Mouse (Mus musculus): Measurements from ENCODE around the gene Scamp4. TPM values are rescaled to one million over a fixed set of nuclear protein-coding genes. Genes with fewer than 3 reads are reported as not detected.

Gene Scamp4
- polyA plus RNA-seq (2017; shearing (Covaris generic)) = 128 TPM

GRCm38 (mm10) chr10:80602698-80603325 is at the start of gene Scamp4, which contains the start of gene Adat3:
Scamp4 (plus strand) TSS chr10:80602872.
Adat3 (plus strand) TSS chr10:80602880.

DNA sequence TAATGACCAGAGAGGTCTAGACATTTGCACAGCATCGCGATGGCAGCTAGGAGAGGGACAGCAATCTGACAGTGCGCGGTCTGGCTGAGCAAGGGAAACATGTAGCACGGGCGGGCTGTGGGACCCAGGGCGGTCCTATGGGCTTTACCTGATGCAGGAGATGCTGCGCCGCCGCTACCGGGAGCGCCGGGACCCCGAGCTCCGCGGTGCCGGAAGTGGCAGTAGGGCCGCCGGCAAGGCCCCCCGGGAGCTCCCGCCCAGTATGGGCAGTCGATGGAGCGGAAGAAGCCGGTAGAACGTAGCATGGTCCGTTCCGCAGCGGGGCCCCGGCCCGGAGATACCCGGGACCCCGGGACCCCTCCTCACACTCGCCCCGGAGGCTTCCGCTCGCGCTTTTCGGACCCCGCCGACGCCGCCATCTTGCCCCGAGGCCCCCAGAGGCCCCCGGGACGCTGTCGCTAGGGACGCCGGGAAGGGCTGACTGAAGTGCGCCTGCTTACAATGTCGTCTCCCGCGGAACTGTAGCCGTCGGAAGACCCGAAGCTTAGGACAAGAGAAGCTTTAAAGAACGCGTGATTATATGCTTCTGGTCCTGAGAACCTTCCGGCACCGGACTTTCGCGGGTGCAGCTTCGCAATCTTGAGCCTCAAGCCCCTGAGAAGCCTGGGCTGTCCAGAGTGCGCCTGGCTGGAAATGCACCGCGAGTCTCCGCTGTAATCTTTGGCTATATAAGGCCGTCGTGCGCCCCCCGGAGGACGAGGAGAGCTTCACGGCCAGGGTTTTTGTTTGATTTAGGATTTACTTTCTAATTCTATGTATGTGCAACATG is 41.3 kb upstream of the Scamp4 start, which contains the start of gene Rexo1:
Rexo1 (minus strand) TSS at position 445 of the 829 bp plus-strand sequence.

GRCm38 (mm10) chr10:80577195-80578130 is 25.2 kb upstream of the Scamp4 start, which contains the start of gene Klf16:
Klf16 (minus strand) TSS chr10:80577321.

GRCm38 (mm10) chr10:80589879-80590854 is 12.5 kb upstream of the Scamp4 start, which contains the start of gene Abhd17a:
Abhd17a (minus strand) TSS chr10:80590341.

DNA sequence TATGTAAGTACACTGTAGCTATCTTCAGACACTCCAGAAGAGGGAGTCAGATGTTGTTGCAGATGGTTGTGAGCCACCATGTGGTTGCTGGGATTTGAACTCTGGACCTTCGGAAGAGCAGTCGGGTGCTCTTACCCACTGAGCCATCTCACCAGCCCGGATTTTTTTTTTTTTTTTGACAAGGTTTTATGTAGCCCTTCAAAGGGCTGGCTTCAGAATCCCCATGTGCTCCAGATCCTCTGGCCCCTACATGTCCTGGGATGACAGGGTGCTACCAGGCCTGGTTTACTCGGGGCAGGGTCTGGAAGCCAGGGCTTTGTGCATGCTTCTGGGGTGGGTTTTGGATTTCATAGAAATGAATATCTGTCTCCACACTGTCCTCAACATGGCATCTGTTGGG is 3.0 kb downstream of the Scamp4 start, which contains the start of gene Gm49322:
Gm49322 (plus strand) TSS at position 301 of the 400 bp plus-strand sequence.

DNA sequence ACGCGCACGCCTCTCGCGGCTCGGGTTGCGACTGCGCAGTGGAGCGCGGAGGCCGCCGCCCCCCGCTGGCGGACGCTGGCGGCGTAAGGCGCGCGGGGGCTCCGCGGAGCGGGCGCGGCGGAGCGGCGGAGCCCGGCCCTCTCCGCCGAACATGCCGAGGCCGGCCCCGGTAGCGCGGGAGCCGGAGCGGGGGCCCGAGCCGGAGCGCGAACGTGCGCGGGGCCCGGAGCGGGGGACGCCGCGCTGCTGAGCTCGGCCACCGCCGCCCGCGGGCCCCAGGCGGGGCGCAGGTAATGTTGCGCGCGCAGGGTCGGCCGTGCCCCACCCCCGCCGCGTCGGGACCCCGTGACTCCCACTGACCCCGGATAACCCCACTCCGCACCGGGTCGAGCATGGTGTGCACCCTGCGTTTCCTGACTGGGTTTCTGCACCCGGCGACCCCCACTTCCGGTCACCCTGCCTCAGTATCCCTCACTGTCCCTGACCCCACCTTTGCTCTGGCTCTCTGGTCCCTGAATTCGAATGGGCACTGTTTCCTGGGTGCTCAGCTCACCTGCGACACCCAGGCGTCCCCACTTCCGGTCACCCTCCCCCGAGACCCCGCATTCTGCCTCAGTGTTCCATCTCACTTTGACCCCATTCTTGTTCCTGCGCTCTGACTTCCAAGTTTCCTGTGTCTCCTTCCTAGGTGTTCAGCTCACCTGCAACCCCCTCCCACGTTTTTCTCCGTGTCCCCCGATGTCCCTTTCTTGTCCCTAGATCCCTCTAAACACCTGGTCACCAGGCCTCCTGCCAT is 20.2 kb downstream of the Scamp4 start, which contains the start of gene Csnk1g2:
Csnk1g2 (plus strand) TSS at position 178 of the 796 bp plus-strand sequence.

DNA sequence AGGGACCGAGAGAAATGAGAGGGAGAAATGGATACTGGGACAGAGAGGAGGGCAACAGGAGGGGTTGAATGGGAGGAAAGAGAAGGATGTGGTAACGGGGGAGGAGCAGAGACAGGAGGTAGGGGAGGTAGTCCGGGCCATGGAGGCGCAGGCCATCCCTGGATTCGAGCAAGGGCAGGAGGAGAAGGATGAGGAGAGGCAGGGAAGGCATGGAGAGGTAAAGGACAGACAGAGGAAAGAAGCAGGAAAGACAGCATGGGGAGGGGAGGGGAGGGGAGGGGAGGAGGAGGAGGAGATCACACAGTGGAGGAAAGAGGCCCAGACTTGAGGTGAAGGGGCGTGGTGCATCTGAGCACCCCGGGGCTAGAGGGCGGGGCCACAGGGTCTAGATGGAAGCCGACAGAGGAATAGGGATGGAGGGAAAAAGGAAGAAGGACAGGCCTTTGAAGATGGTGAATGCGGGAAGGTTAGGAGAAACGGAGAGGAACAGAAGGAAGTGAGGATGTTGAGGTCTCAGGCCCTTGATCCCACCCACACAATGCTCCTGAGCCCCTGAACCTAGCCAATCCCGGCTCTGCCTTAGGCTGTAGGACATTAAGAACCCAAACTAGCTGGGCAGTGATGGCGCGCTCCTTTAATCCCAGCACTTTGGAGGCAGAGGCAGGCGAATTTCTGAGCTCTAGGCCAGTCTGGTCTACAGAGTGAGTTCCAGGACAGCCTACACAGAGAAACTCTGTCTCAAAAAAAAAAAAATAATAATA is 54.4 kb downstream of the Scamp4 start, which contains the start of gene Btbd2:
Btbd2 (minus strand) TSS at position 209 of the 761 bp plus-strand sequence.

Other genes starting within 250 kb of the Scamp4 start
- gene Plk5, start 246.4 kb upstream of the Scamp4 start, polyA plus RNA-seq (2017; shearing (Covaris generic)) = not detected
- gene Mex3d, start 215.2 kb upstream of the Scamp4 start, polyA plus RNA-seq (2017; shearing (Covaris generic)) = 0.21 TPM
- 25.0 TPM for gene Mbd3, start 203.3 kb upstream of the Scamp4 start, polyA plus RNA-seq (2017; shearing (Covaris generic))
- 318 TPM for gene Uqcr11, start 196.0 kb upstream of the Scamp4 start, polyA plus RNA-seq (2017; shearing (Covaris generic))
- gene Tcf3, start 169.2 kb upstream of the Scamp4 start, polyA plus RNA-seq (2017; shearing (Covaris generic)) = 15.8 TPM
- gene Onecut3, start 108.0 kb upstream of the Scamp4 start, polyA plus RNA-seq (2017; shearing (Covaris generic)) = not detected
- not detected for gene Atp8b3, start 63.7 kb upstream of the Scamp4 start, polyA plus RNA-seq (2017; shearing (Covaris generic))
- 38.4 TPM for gene Rexo1, start 41.3 kb upstream of the Scamp4 start, polyA plus RNA-seq (2017; shearing (Covaris generic))
- 0.87 TPM for gene Klf16, start 25.6 kb upstream of the Scamp4 start, polyA plus RNA-seq (2017; shearing (Covaris generic))
- gene Abhd17a, start 12.5 kb upstream of the Scamp4 start, polyA plus RNA-seq (2017; shearing (Covaris generic)) = 23.8 TPM
- 5.2 TPM for gene Adat3, start within 50 bp of the Scamp4 start, polyA plus RNA-seq (2017; shearing (Covaris generic))
- gene Gm49322, start 3.1 kb downstream of the Scamp4 start, polyA plus RNA-seq (2017; shearing (Covaris generic)) = 6.8 TPM
- 9.4 TPM for gene Csnk1g2, start 20.0 kb downstream of the Scamp4 start, polyA plus RNA-seq (2017; shearing (Covaris generic))
- gene Btbd2, start 54.2 kb downstream of the Scamp4 start, polyA plus RNA-seq (2017; shearing (Covaris generic)) = 4.2 TPM
- 15.4 TPM for gene Mknk2, start 75.2 kb downstream of the Scamp4 start, polyA plus RNA-seq (2017; shearing (Covaris generic))
- gene Mob3a, start 99.1 kb downstream of the Scamp4 start, polyA plus RNA-seq (2017; shearing (Covaris generic)) = 385 TPM
- 188 TPM for gene Izumo4, start 99.3 kb downstream of the Scamp4 start, polyA plus RNA-seq (2017; shearing (Covaris generic))
- 34.9 TPM for gene Ap3d1, start 139.4 kb downstream of the Scamp4 start, polyA plus RNA-seq (2017; shearing (Covaris generic))
- gene Dot1l, start 152.3 kb downstream of the Scamp4 start, polyA plus RNA-seq (2017; shearing (Covaris generic)) = 7.6 TPM
- gene Sf3a2, start 195.3 kb downstream of the Scamp4 start, polyA plus RNA-seq (2017; shearing (Covaris generic)) = 98.7 TPM
- 166 TPM for gene Plekhj1, start 195.8 kb downstream of the Scamp4 start, polyA plus RNA-seq (2017; shearing (Covaris generic))
- gene Amh, start 202.4 kb downstream of the Scamp4 start, polyA plus RNA-seq (2017; shearing (Covaris generic)) = not detected
- not detected for gene Jsrp1, start 210.6 kb downstream of the Scamp4 start, polyA plus RNA-seq (2017; shearing (Covaris generic))
- 2,307 TPM for gene Oaz1, start 223.8 kb downstream of the Scamp4 start, polyA plus RNA-seq (2017; shearing (Covaris generic))
- gene Lingo3, start 241.2 kb downstream of the Scamp4 start, polyA plus RNA-seq (2017; shearing (Covaris generic)) = not detected